Mouse (Mus musculus): ENCODE results near the gene Ahnak. TPM values are rescaled to one million over a fixed set of nuclear protein-coding genes. Genes with fewer than 3 reads are reported as not detected.

Gene Ahnak
- polyA plus RNA-seq (2017; shearing (Covaris generic)), result 147 TPM

GRCm38 (mm10) chr19:8989066-8989566, at the start of gene Ahnak:
Gene Ahnak, plus strand, starts transcription at chr19:8989284.

GRCm38 (mm10) chr19:8941515-8942217, 47.4 kb upstream of the Ahnak start, which contains the start of gene Mta2:
Gene Mta2, plus strand, starts transcription at chr19:8941875.

GRCm38 (mm10) chr19:8953135-8954039, 35.7 kb upstream of the Ahnak start, which contains the start of gene Tut1:
Gene Tut1, plus strand, starts transcription at chr19:8953847.

GRCm38 (mm10) chr19:8966590-8967372, 22.3 kb upstream of the Ahnak start, which contains the start of gene Eef1g:
Gene Eef1g, plus strand, starts transcription at chr19:8967041.

GRCm38 (mm10) chr19:9087821-9088220, 98.7 kb downstream of the Ahnak start, which contains the start of gene Scgb1a1:
Gene Scgb1a1, minus strand, starts transcription at chr19:9087958.

Other genes starting within 250 kb of the Ahnak start
- gene 1700092M07Rik, start 248.6 kb upstream of the Ahnak start, polyA plus RNA-seq (2017; shearing (Covaris generic)), result 3.0 TPM
- gene Stx5a, start 247.9 kb upstream of the Ahnak start, polyA plus RNA-seq (2017; shearing (Covaris generic)), result 246 TPM
- gene Nxf1, start 232.2 kb upstream of the Ahnak start, polyA plus RNA-seq (2017; shearing (Covaris generic)), result 362 TPM
- 32.4 TPM for gene Tmem223, start 218.3 kb upstream of the Ahnak start, polyA plus RNA-seq (2017; shearing (Covaris generic))
- gene Tmem179b, start 214.8 kb upstream of the Ahnak start, polyA plus RNA-seq (2017; shearing (Covaris generic)), result 143 TPM
- 9.7 TPM for gene Taf6l, start 202.9 kb upstream of the Ahnak start, polyA plus RNA-seq (2017; shearing (Covaris generic))
- gene Polr2g, start 190.7 kb upstream of the Ahnak start, polyA plus RNA-seq (2017; shearing (Covaris generic)), result 74.4 TPM
- 1.4 TPM for gene Zbtb3, start 186.7 kb upstream of the Ahnak start, polyA plus RNA-seq (2017; shearing (Covaris generic))
- gene Ttc9c, start 170.0 kb upstream of the Ahnak start, polyA plus RNA-seq (2017; shearing (Covaris generic)), result 23.9 TPM
- 14.0 TPM for gene Hnrnpul2, start 169.3 kb upstream of the Ahnak start, polyA plus RNA-seq (2017; shearing (Covaris generic))
- gene AC129217.1, start 159.5 kb upstream of the Ahnak start, polyA plus RNA-seq (2017; shearing (Covaris generic)), result not detected
- gene Bscl2, start 151.8 kb upstream of the Ahnak start, polyA plus RNA-seq (2017; shearing (Covaris generic)), result 70.9 TPM
- gene Gng3, start 150.1 kb upstream of the Ahnak start, polyA plus RNA-seq (2017; shearing (Covaris generic)), result not detected
- gene Lrrn4cl, start 138.5 kb upstream of the Ahnak start, polyA plus RNA-seq (2017; shearing (Covaris generic)), result not detected
- gene Ubxn1, start 117.8 kb upstream of the Ahnak start, polyA plus RNA-seq (2017; shearing (Covaris generic)), result 131 TPM
- 24.6 TPM for gene Uqcc3, start 108.4 kb upstream of the Ahnak start, polyA plus RNA-seq (2017; shearing (Covaris generic))
- gene Lbhd1, start 105.6 kb upstream of the Ahnak start, polyA plus RNA-seq (2017; shearing (Covaris generic)), result 37.0 TPM
- gene Gm49403, start 105.4 kb upstream of the Ahnak start, polyA plus RNA-seq (2017; shearing (Covaris generic)), result not detected
- 26.9 TPM for gene 1810009A15Rik, start 100.4 kb upstream of the Ahnak start, polyA plus RNA-seq (2017; shearing (Covaris generic))
- gene Gm49416, start 100.4 kb upstream of the Ahnak start, polyA plus RNA-seq (2017; shearing (Covaris generic)), result not detected
- gene Ints5, start 96.3 kb upstream of the Ahnak start, polyA plus RNA-seq (2017; shearing (Covaris generic)), result 29.7 TPM
- gene Ganab, start 91.2 kb upstream of the Ahnak start, polyA plus RNA-seq (2017; shearing (Covaris generic)), result 91.7 TPM
- 45.8 TPM for gene B3gat3, start 68.9 kb upstream of the Ahnak start, polyA plus RNA-seq (2017; shearing (Covaris generic))
- 3.3 TPM for gene Rom1, start 59.9 kb upstream of the Ahnak start, polyA plus RNA-seq (2017; shearing (Covaris generic))
- gene Eml3, start 59.7 kb upstream of the Ahnak start, polyA plus RNA-seq (2017; shearing (Covaris generic)), result 67.4 TPM
- gene Mta2, start 47.4 kb upstream of the Ahnak start, polyA plus RNA-seq (2017; shearing (Covaris generic)), result 219 TPM
- gene Tut1, start 35.4 kb upstream of the Ahnak start, polyA plus RNA-seq (2017; shearing (Covaris generic)), result 49.1 TPM
- 292 TPM for gene Eef1g, start 22.2 kb upstream of the Ahnak start, polyA plus RNA-seq (2017; shearing (Covaris generic))
- not detected for gene Scgb1a1, start 98.7 kb downstream of the Ahnak start, polyA plus RNA-seq (2017; shearing (Covaris generic))
- gene Asrgl1, start 146.4 kb downstream of the Ahnak start, polyA plus RNA-seq (2017; shearing (Covaris generic)), result 21.0 TPM